In the genomic region with DNA sequence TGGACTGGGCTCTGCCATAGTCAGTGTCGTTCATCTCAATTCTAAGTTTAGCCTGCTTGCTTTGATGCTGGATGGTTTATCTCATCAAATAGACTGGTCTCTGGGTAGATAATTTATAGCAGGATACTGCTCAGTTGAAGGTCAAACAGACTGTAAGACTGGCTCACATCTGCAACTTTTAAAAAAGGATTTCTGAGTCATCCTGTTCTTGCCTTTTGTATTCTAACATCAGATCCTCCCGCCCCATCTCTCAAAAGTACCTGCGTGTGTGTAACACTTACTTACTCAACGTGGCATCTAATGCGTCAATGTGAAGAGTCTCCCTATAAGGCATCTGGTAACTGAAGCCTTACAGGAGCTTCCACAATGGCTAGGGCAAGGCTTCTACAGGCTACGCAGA, we compare ENCODE assay signal across 22 mouse cellular contexts.
DNase-seq lines count a peak whose midpoint lies in the region; ATAC-seq and TF ChIP-seq lines count a peak whose summit lies in the region.
"Had no signal": no experiment of that assay in that cellular context is flagged by ENCODE, and none has a peak within 500 bp of the region (broad histone marks: within the 10 kb centered on the region; RNA-seq: fewer than 3 reads in every experiment).

No protein-coding gene starts in this region.

- no peak for ATAC-seq in heart, embryonic 12.5 days (ENCODE audit: insufficient number of reproducible peaks, low FRiP score)
- ATAC-seq in heart, embryonic 15.5 days (replicated peaks; ENCODE audit: insufficient number of reproducible peaks, insufficient read depth, low FRiP score, low read depth), result no peak
- ATAC-seq in liver, embryonic 13.5 days (ENCODE audit: low read depth), result no peak
- no peak for ATAC-seq in liver, postnatal 0 days
- ATAC-seq: activated CD4-positive, CD25-positive, alpha-beta regulatory T cell, adult 4 months; forebrain, embryonic 13.5 days; forebrain, embryonic 16.5 days; hindbrain, embryonic 16.5 days; intestine, embryonic 15.5 days had no signal

- H3K27ac ChIP-seq in heart, embryonic 12.5 days (ENCODE audit: poor library complexity, severe bottlenecking), result peak overlapping the region; percentile 63; the same call in 1 of the 2 replicates
- peak overlapping the region; percentile 26; the same call in 1 of the 2 replicates for H3K27ac ChIP-seq in heart, embryonic 15.5 days
- peak overlapping the region; percentile 36; the same call in 1 of the 2 replicates for H3K27ac ChIP-seq in liver, embryonic 13.5 days
- no peak overlapping the region for H3K27ac ChIP-seq in liver, postnatal 0 days (ENCODE audit: low read depth)
- H3K27ac ChIP-seq: forebrain, embryonic 10.5 days; forebrain, embryonic 13.5 days; hindbrain, embryonic 12.5 days; intestine, embryonic 15.5 days had no signal

- peaks cover 15% of the 10 kb centered on the region for H3K4me1 ChIP-seq in heart, embryonic 12.5 days (replicated peaks)
- peaks cover 10% of the 10 kb centered on the region; the same call in 1 of the 2 replicates for H3K4me1 ChIP-seq in heart, embryonic 15.5 days (replicated peaks)
- peaks cover 6% of the 10 kb centered on the region; the same call in 1 of the 2 replicates for H3K4me1 ChIP-seq in liver, embryonic 13.5 days (replicated peaks)
- no peaks in the 10 kb centered on the region; the same call in 1 of the 2 replicates for H3K4me1 ChIP-seq in liver, postnatal 0 days (ENCODE audit: insufficient read depth)
- H3K4me1 ChIP-seq: forebrain, embryonic 13.5 days; hindbrain, embryonic 12.5 days; intestine, embryonic 15.5 days had no signal

- no peak overlapping the region for H3K9ac ChIP-seq in heart, embryonic 12.5 days
- H3K9ac ChIP-seq in heart, embryonic 15.5 days, result no peak overlapping the region
- no peak overlapping the region for H3K9ac ChIP-seq in liver, embryonic 13.5 days
- H3K9ac ChIP-seq in liver, postnatal 0 days (replicated peaks), result no peak overlapping the region
- H3K9ac ChIP-seq: forebrain, embryonic 13.5 days; hindbrain, embryonic 12.5 days; intestine, embryonic 15.5 days had no signal

- H3K9me3 ChIP-seq in heart, embryonic 12.5 days (replicated peaks), result no peaks in the 10 kb centered on the region
- H3K9me3 ChIP-seq in heart, embryonic 15.5 days (replicated peaks), result no peaks in the 10 kb centered on the region
- H3K9me3 ChIP-seq in liver, embryonic 13.5 days (replicated peaks), result no peaks in the 10 kb centered on the region
- H3K9me3 ChIP-seq in liver, postnatal 0 days (ENCODE audit: low read length), result no peaks in the 10 kb centered on the region
- H3K9me3 ChIP-seq: forebrain, embryonic 13.5 days; hindbrain, embryonic 12.5 days; intestine, embryonic 15.5 days had no signal

- no peak overlapping the region for H3K4me3 ChIP-seq in heart, embryonic 12.5 days
- H3K4me3 ChIP-seq in heart, embryonic 15.5 days, result no peak overlapping the region
- H3K4me3 ChIP-seq in liver, embryonic 13.5 days (replicated peaks), result no peak overlapping the region
- no peak overlapping the region for H3K4me3 ChIP-seq in liver, postnatal 0 days (ENCODE audit: low read depth, low read length)
- H3K4me3 ChIP-seq: forebrain, embryonic 10.5 days; forebrain, embryonic 13.5 days; hindbrain, embryonic 12.5 days; intestine, embryonic 15.5 days had no signal

- TF ChIP-seq CTCF in liver, postnatal 0 days (IDR thresholded peaks at IDR 0.05; ENCODE audit: low read depth), result no peak

- TF ChIP-seq EP300 in liver, postnatal 0 days (IDR thresholded peaks at IDR 0.05; ENCODE audit: low read depth), result no peak

- no peak for DNase-seq in heart, adult 8-10 months (ENCODE audit: low spot score)
- no peak for DNase-seq in heart, postnatal 10 days
- DNase-seq in liver, embryonic 13.5 days, result no peak
- DNase-seq in liver, postnatal 0 days, result no peak
- DNase-seq: adrenal gland, adult 8-10 months; adrenal gland, postnatal 25 days; cerebellum, adult 18-20 months; cerebellum, adult 9-10 months; cerebellum, postnatal 14 days; gastrocnemius, postnatal 10 days; gastrocnemius, postnatal 36 days; kidney, adult 11 months had no signal

- 66% methylated on average over 6 of the region's 6 CpGs for WGBS in heart, embryonic 12.5 days
- 68% methylated on average over 6 of the region's 6 CpGs for WGBS in heart, embryonic 15.5 days
- 79% methylated on average over 6 of the region's 6 CpGs for WGBS in liver, embryonic 13.5 days (ENCODE audit: insufficient replicate concordance)
- 86% methylated on average over 6 of the region's 6 CpGs for WGBS in liver, postnatal 0 days (ENCODE audit: insufficient replicate concordance)

- intact Hi-C loops in heart, postnatal 10 days (cut with DNase I), result no loop called here

- H3K4me2 ChIP-seq in heart, embryonic 12.5 days, result no peak overlapping the region
- no peak overlapping the region for H3K4me2 ChIP-seq in heart, embryonic 15.5 days
- no peak overlapping the region for H3K4me2 ChIP-seq in liver, embryonic 13.5 days
- H3K4me2 ChIP-seq in liver, postnatal 0 days (ENCODE audit: low read depth, low read length), result no peak overlapping the region
- H3K4me2 ChIP-seq: forebrain, embryonic 13.5 days; heart, embryonic 11.5 days; hindbrain, embryonic 12.5 days; intestine, embryonic 15.5 days had no signal

- peaks cover 10% of the 10 kb centered on the region; the same call in 1 of the 2 replicates for H3K36me3 ChIP-seq in heart, embryonic 12.5 days
- no peaks in the 10 kb centered on the region for H3K36me3 ChIP-seq in heart, embryonic 15.5 days
- H3K36me3 ChIP-seq in liver, embryonic 13.5 days, result peaks cover 10% of the 10 kb centered on the region; the same call in 1 of the 2 replicates
- peaks cover 17% of the 10 kb centered on the region for H3K36me3 ChIP-seq in liver, postnatal 0 days (replicated peaks; ENCODE audit: insufficient read depth, low read length)
- H3K36me3 ChIP-seq: intestine, embryonic 15.5 days had no signal

- no peaks in the 10 kb centered on the region for H3K27me3 ChIP-seq in heart, embryonic 12.5 days (replicated peaks)
- no peaks in the 10 kb centered on the region for H3K27me3 ChIP-seq in heart, embryonic 15.5 days
- H3K27me3 ChIP-seq in liver, embryonic 13.5 days, result no peaks in the 10 kb centered on the region
- H3K27me3 ChIP-seq in liver, postnatal 0 days (ENCODE audit: insufficient read depth, low read length), result no peaks in the 10 kb centered on the region
- H3K27me3 ChIP-seq: forebrain, embryonic 13.5 days; hindbrain, embryonic 12.5 days; intestine, embryonic 15.5 days had no signal
